ENCODE assay signal across 8 mouse cellular contexts in genomic region chr2:114621781-114622549, GRCm38 (mm10). TPM values are rescaled to one million over a fixed set of nuclear protein-coding genes. Genes with fewer than 3 reads are reported as not detected.
DNase-seq lines count a peak whose midpoint lies in the region; ATAC-seq and TF ChIP-seq lines count a peak whose summit lies in the region.

No protein-coding gene starts in this region.

- 0 out of 2 replicates have a peak overlapping the region, but pooled peaks have one; percentile 22 for H3K27ac ChIP-seq in heart, embryonic 10.5 days
- H3K27ac ChIP-seq in MEL (ENCODE audit: control insufficient read depth, low read depth, low read length), result no peak overlapping the region
- peak overlapping the region; percentile 60 for H3K27ac ChIP-seq in forebrain, embryonic 10.5 days

- H3K4me1 ChIP-seq in heart, embryonic 10.5 days, result 0 out of 2 replicates have a peak, but pooled peaks cover 3% of the 10 kb centered on the region
- no peaks in the 10 kb centered on the region for H3K4me1 ChIP-seq in MEL (ENCODE audit: control insufficient read depth in 1 of 2, insufficient read depth in 2 of 2, low read length in 2 of 2)
- peaks cover 41% of the 10 kb centered on the region for H3K4me1 ChIP-seq in forebrain, embryonic 10.5 days

- no peak overlapping the region for H3K4me3 ChIP-seq in heart, embryonic 10.5 days
- H3K4me3 ChIP-seq in MEL (ENCODE audit: control insufficient read depth in 1 of 2, insufficient read depth in 1 of 2, low read depth in 2 of 2, low read length in 2 of 2), result no peak overlapping the region
- H3K4me3 ChIP-seq in forebrain, embryonic 10.5 days, result no peak overlapping the region

- 60% methylated on average over 5 of the region's 5 CpGs for WGBS in heart, embryonic 10.5 days
- 48% methylated on average over 5 of the region's 5 CpGs for WGBS in forebrain, embryonic 10.5 days

- H3K79me2 ChIP-seq in MEL (ENCODE audit: control insufficient read depth, insufficient read depth, low read length, poor library complexity), result no peaks in the 10 kb centered on the region

- intact Hi-C loops in left cerebral cortex, postnatal 4 days (cut with DNase I), result loop anchor here (5.0 to 10.0 kb wide), 4 partner anchors 357 to 1440 kb away; no protein-coding TSS in a partner anchor

- no peak for DNase-seq in heart, embryonic 10.5 days (ENCODE audit: low spot score)
- no peak for DNase-seq in heart, adult 11 months
- DNase-seq in MEL (ENCODE audit: low read depth, low spot score), result peak; percentile 10
- DNase-seq in forebrain, embryonic 10.5 days (ENCODE audit: extremely low spot score, low spot score), result no peak
- DNase-seq in left cerebral cortex, postnatal 4 days, result peak; percentile 13
- peak; percentile 44 to 48 for DNase-seq in right cerebral cortex, adult 2 months (ENCODE audit: low spot score in 2 of 2)
- no peak for DNase-seq in cerebellum, adult 8-10 months

- H3K9me3 ChIP-seq in heart, embryonic 10.5 days, result no peaks in the 10 kb centered on the region
- H3K9me3 ChIP-seq in MEL (replicated peaks; ENCODE audit: insufficient read depth, low read length), result no peaks in the 10 kb centered on the region
- H3K9me3 ChIP-seq in forebrain, embryonic 10.5 days, result no peaks in the 10 kb centered on the region

- no peaks in the 10 kb centered on the region for H3K27me3 ChIP-seq in heart, embryonic 10.5 days (ENCODE audit: insufficient read depth, poor library complexity, severe bottlenecking)
- H3K27me3 ChIP-seq in MEL (ENCODE audit: control insufficient read depth in 1 of 2, insufficient read depth in 2 of 2, low read length in 2 of 2), result no peaks in the 10 kb centered on the region
- no peaks in the 10 kb centered on the region for H3K27me3 ChIP-seq in forebrain, embryonic 10.5 days (ENCODE audit: poor library complexity, severe bottlenecking)

- no peak for TF ChIP-seq POLR2A in MEL (IDR thresholded peaks at IDR 0.05; ENCODE audit: control insufficient read depth in 1 of 2, insufficient read depth in 1 of 2, low read depth in 1 of 2, low read length in 2 of 2, poor library complexity in 1 of 2)

- H3K9ac ChIP-seq in MEL (ENCODE audit: control insufficient read depth, low read depth, low read length, poor library complexity, severe bottlenecking), result no peak overlapping the region

- peak; percentile 20 for TF ChIP-seq RAD21 in MEL (IDR thresholded peaks at IDR 0.05; ENCODE audit: low read depth, low read length)

- ATAC-seq in granulocyte monocyte progenitor cell, adult 5-6 weeks (replicated peaks; ENCODE audit: poor library complexity, severe bottlenecking), result no peak

- no peaks in the 10 kb centered on the region for H3K36me3 ChIP-seq in heart, embryonic 10.5 days
- peaks cover 0 to 9% of the 10 kb centered on the region in 2 experiments; a peak in 2 of 4 replicates for H3K36me3 ChIP-seq in MEL (ENCODE audit: control insufficient read depth in 1 of 2, insufficient read depth in 2 of 2, low read length in 2 of 2)
- no peaks in the 10 kb centered on the region for H3K36me3 ChIP-seq in forebrain, embryonic 10.5 days (replicated peaks)

- TF ChIP-seq CTCF in MEL (IDR thresholded peaks at IDR 0.05 in 2 of 3, conservative IDR thresholded peaks at IDR 0.05 in 1 of 3; ENCODE audit: control insufficient read depth in 1 of 3, insufficient read depth in 1 of 3, low read depth in 2 of 3, low read length in 3 of 3, poor library complexity in 1 of 3, severe bottlenecking in 1 of 3), result no peak; a peak in 1 of 6 replicates

- no peak for TF ChIP-seq EP300 in MEL (IDR thresholded peaks at IDR 0.05; ENCODE audit: low read depth in 1 of 2, low read length in 2 of 2)

TF ChIP-seq in MEL, 35 proteins besides CTCF, POLR2A, EP300 and RAD21:
- no peak for TF ChIP-seq HCFC1 (IDR thresholded peaks at IDR 0.05; ENCODE audit: low read depth, low read length)
- no peak for TF ChIP-seq SMC3 (IDR thresholded peaks at IDR 0.05; ENCODE audit: low read depth, low read length)
- no peak for TF ChIP-seq POLR2AphosphoS5 (IDR thresholded peaks at IDR 0.05; ENCODE audit: borderline replicate concordance, low read depth, low read length)
- no peak for TF ChIP-seq TAL1 (IDR thresholded peaks at IDR 0.05; ENCODE audit: low read length)
- no peak for TF ChIP-seq USF1 (IDR thresholded peaks at IDR 0.05; ENCODE audit: low read depth, low read length)
- TF ChIP-seq ZC3H11A (IDR thresholded peaks at IDR 0.05; ENCODE audit: low read depth, low read length), result no peak
- no peak for TF ChIP-seq NRF1 (IDR thresholded peaks at IDR 0.05; ENCODE audit: insufficient read depth, low read depth, low read length, poor library complexity, severe bottlenecking)
- no peak for TF ChIP-seq ETS1 (IDR thresholded peaks at IDR 0.05; ENCODE audit: low read depth, low read length)
- TF ChIP-seq MEF2A (IDR thresholded peaks at IDR 0.05; ENCODE audit: extremely low read depth, insufficient replicate concordance, low read depth, low read length, poor library complexity, severe bottlenecking), result no peak
- TF ChIP-seq ZKSCAN1 (IDR thresholded peaks at IDR 0.05; ENCODE audit: low read depth, low read length), result no peak
- TF ChIP-seq NELFE (IDR thresholded peaks at IDR 0.05; ENCODE audit: low read depth, low read length), result no peak
- TF ChIP-seq KAT2A (conservative IDR thresholded peaks at IDR 0.05; ENCODE audit: low read depth, low read length), result no peak
- no peak for TF ChIP-seq ZNF384 (IDR thresholded peaks at IDR 0.05; ENCODE audit: low read depth, low read length)
- no peak for TF ChIP-seq TBP (IDR thresholded peaks at IDR 0.05; ENCODE audit: low read depth, low read length)
- TF ChIP-seq JUND (IDR thresholded peaks at IDR 0.05; ENCODE audit: low read depth, low read length), result no peak
- TF ChIP-seq ELF1 (IDR thresholded peaks at IDR 0.05; ENCODE audit: low read depth, low read length), result no peak
TF ChIP-seq in MEL: peak in this region for 0.

RNA-seq across cellular contexts. Expression of gene Dph6, which starts 32.8 kb away (rescaled TPM):
- 18.7 and 22.4 TPM in 2 replicates for polyA plus RNA-seq in heart, embryonic 10.5 days (2016; fragmentation: Nextera tagmentation; extraction: Ambion mirVana)
- total RNA-seq in MEL (2012; rRNA removed), result 10.5 and 11.1 TPM in 2 replicates
- polyA plus RNA-seq in MEL (2012; ENCODE audit: insufficient read depth in 1 of 2, insufficient read length in 2 of 2, low read depth in 1 of 2, low replicate concordance in 2 of 2, missing spikeins in 1 of 2), result 10 to 100 TPM; 20.8 to 55.4 TPM
- polyA plus RNA-seq in forebrain, embryonic 10.5 days (2016; fragmentation: Nextera tagmentation; extraction: Ambion mirVana), result 22.6 and 23.8 TPM in 2 replicates
- 10 to 100 TPM; 13.4 to 14.0 TPM for total RNA-seq in left cerebral cortex, postnatal 4 days (2021)
- total RNA-seq in granulocyte monocyte progenitor cell, adult 5-6 weeks (2014; fragmentation: Nextera tagmentation), result 30.4 and 43.2 TPM in 2 replicates
- 15.1 and 17.1 TPM in 2 replicates for total RNA-seq in granulocyte monocyte progenitor cell, adult 5-6 weeks (2017)

Comparison
In these comparisons a context has a peak if more than half of its experiments do, and no peak if none do; other contexts are left out.
1. DNase-seq: peak in MEL (single experiment), left cerebral cortex, postnatal 4 days (single experiment) and right cerebral cortex, adult 2 months (2 of 2); none in heart, embryonic 10.5 days (single experiment), heart, adult 11 months (single experiment), forebrain, embryonic 10.5 days (single experiment) and cerebellum, adult 8-10 months (single experiment).